Mouse (Mus musculus) heart, postnatal 0 days (tissue): Measurements from ENCODE around the gene Gm43951.

ENCODE experiments used
- CTCF ChIP-seq: IDR thresholded peaks from 2 replicates; pipeline ENCODE4 v1.5.1; 2016; ENCODE audit warnings: antibody characterized with exemption, control low read depth, low read depth
- EP300 ChIP-seq: IDR thresholded peaks from 2 replicates; pipeline ENCODE4 v1.6.1; 2016; ENCODE audit warnings: antibody characterized with exemption, low read depth

DNA sequence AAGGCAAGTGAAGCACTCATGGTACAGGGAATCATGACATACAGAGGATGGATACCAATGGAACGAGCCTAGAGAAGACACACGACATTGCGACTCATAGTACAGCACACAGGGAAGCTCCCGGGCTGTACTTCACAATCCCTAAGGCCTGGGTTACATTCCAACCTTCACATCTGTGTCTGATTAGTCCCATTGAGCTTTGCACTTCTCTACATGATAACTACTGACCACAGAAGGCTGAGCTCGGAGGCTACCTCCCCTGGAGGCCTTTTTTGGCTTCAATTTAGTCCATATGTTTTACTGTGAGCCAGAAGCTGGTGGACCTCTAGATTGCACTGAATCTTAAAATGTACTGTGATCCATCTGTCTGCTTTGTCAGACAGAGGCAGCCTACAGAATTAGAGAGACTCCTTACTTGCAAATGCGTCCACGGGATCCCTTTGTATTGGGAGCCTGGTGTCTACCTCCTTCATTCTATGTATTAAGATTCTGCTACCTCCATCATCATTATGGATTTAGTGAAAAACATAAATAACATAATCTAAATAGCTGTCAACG, 38.6 kb upstream of the Gm43951 start:
- no peak for TF ChIP-seq CTCF
- TF ChIP-seq EP300 = no peak
